Mouse (Mus musculus): Measurements from ENCODE around the gene Anks1. TPM values are rescaled to one million over a fixed set of nuclear protein-coding genes. Genes with fewer than 3 reads are reported as not detected.

The Anks1 gene
- polyA plus RNA-seq, 1 experiment from 2014 or later: 54.6 TPM

GRCm38 (mm10) chr17:28078028-28078427, 168.9 kb downstream of the Anks1 start:
- Histone ChIP-seq H3K36me3 (no peaks in the 10 kb centered on the region), H3K4me3 (no peak overlapping the region), H3K9me3 (no peaks in the 10 kb centered on the region), H3K27me3 (no peaks in the 10 kb centered on the region), H3K9ac (no peak overlapping the region), H3K27ac (replicated peaks) (no peak overlapping the region), H3K4me1 (replicated peaks) (peaks cover 15% of the 10 kb centered on the region; the same call in 1 of the 2 replicates), H3K4me2 (no peak overlapping the region)
- 87% methylated on average over 9 of the region's 9 CpGs for WGBS
- ATAC-seq (ENCODE audit: low FRiP score, low read depth): no peak

- ATAC-seq (ENCODE audit: low FRiP score, low read depth): peak; percentile 43; the same call in 1 of the 2 replicates
- peak overlapping the region; percentile 99 for H3K4me2 ChIP-seq
- WGBS: 1% methylated on average over 25 of the region's 25 CpGs
- peak overlapping the region; percentile 63 for H3K4me3 ChIP-seq
- no peak overlapping the region for H3K27ac ChIP-seq (replicated peaks)
- peak overlapping the region; percentile 54 for H3K9ac ChIP-seq
- H3K4me1 ChIP-seq (replicated peaks): peaks cover 15% of the 10 kb centered on the region; the same call in 1 of the 2 replicates
- 0 out of 2 replicates have a peak, but pooled peaks cover 4% of the 10 kb centered on the region for H3K27me3 ChIP-seq
- H3K9me3 ChIP-seq: no peaks in the 10 kb centered on the region
- H3K36me3 ChIP-seq: no peaks in the 10 kb centered on the region
These were observed 170.5 kb downstream of the Anks1 start for GRCm38 (mm10) chr17:28079618-28080017.

GRCm38 (mm10) chr17:28080045-28080816, 171.1 kb downstream of the Anks1 start, which contains the start of gene Tcp11:
Gene Tcp11 (minus strand): TSS chr17:28080639.
- H3K27me3 ChIP-seq: 0 out of 2 replicates have a peak, but pooled peaks cover 4% of the 10 kb centered on the region
- under 1% methylated on average over 55 of the region's 57 CpGs for WGBS
- peaks cover 18% of the 10 kb centered on the region for H3K4me1 ChIP-seq (replicated peaks)

GRCm38 (mm10) chr17:28080817-28081165, 171.7 kb downstream of the Anks1 start:
- Histone ChIP-seq H3K4me1 (replicated peaks) (peaks cover 22% of the 10 kb centered on the region), H3K27ac (replicated peaks) (no peak overlapping the region), H3K36me3 (no peaks in the 10 kb centered on the region), H3K27me3 (0 out of 2 replicates have a peak, but pooled peaks cover 4% of the 10 kb centered on the region), H3K4me3 (peak overlapping the region; percentile 63), H3K4me2 (peak overlapping the region; percentile 99), H3K9ac (no peak overlapping the region), H3K9me3 (no peaks in the 10 kb centered on the region)
- ATAC-seq (ENCODE audit: low FRiP score, low read depth): peak; percentile 34
- 15% methylated on average over 9 of the region's 9 CpGs for WGBS

More at GRCm38 (mm10) chr17:28080045-28080816, 171.1 kb downstream of the Anks1 start, which contains the start of gene Tcp11:
- Histone ChIP-seq H3K27ac (replicated peaks) (no peak within 1 kb of the TSS), H3K4me2 (peak within 1 kb of the TSS; percentile 99), H3K36me3 (no peaks in the 10 kb centered on the region), H3K9me3 (no peaks in the 10 kb centered on the region), H3K9ac (peak within 1 kb of the TSS; percentile 54), H3K4me3 (peak within 1 kb of the TSS; percentile 63)
- peak; percentile 92 for ATAC-seq (ENCODE audit: low FRiP score, low read depth)

GRCm38 (mm10) chr17:28081385-28081784, 172.3 kb downstream of the Anks1 start:
- H3K9me3 ChIP-seq: no peaks in the 10 kb centered on the region
- 48% methylated on average over 9 of the region's 9 CpGs for WGBS
- ATAC-seq (ENCODE audit: low FRiP score, low read depth): no peak
- peaks cover 22% of the 10 kb centered on the region for H3K4me1 ChIP-seq (replicated peaks)
- no peak overlapping the region for H3K4me3 ChIP-seq
- H3K4me2 ChIP-seq: no peak overlapping the region
- 0 out of 2 replicates have a peak, but pooled peaks cover 4% of the 10 kb centered on the region for H3K27me3 ChIP-seq
- H3K36me3 ChIP-seq: no peaks in the 10 kb centered on the region
- no peak overlapping the region for H3K9ac ChIP-seq
- H3K27ac ChIP-seq (replicated peaks): no peak overlapping the region

GRCm38 (mm10) chr17:28081856-28082255, 172.8 kb downstream of the Anks1 start:
- peaks cover 22% of the 10 kb centered on the region for H3K4me1 ChIP-seq (replicated peaks)
- no peak overlapping the region for H3K27ac ChIP-seq (replicated peaks)
- H3K4me3 ChIP-seq: no peak overlapping the region
- no peak overlapping the region for H3K9ac ChIP-seq
- no peak overlapping the region for H3K4me2 ChIP-seq
- no peaks in the 10 kb centered on the region for H3K9me3 ChIP-seq
- 92% methylated on average over 7 of the region's 7 CpGs for WGBS
- 0 out of 2 replicates have a peak, but pooled peaks cover 4% of the 10 kb centered on the region for H3K27me3 ChIP-seq
- no peaks in the 10 kb centered on the region for H3K36me3 ChIP-seq
- ATAC-seq (ENCODE audit: low FRiP score, low read depth): no peak

- Histone ChIP-seq H3K4me1 (replicated peaks) (peaks cover 22% of the 10 kb centered on the region), H3K9me3 (no peaks in the 10 kb centered on the region), H3K27ac (replicated peaks) (no peak overlapping the region), H3K9ac (no peak overlapping the region), H3K36me3 (no peaks in the 10 kb centered on the region), H3K4me2 (no peak overlapping the region), H3K27me3 (0 out of 2 replicates have a peak, but pooled peaks cover 4% of the 10 kb centered on the region), H3K4me3 (no peak overlapping the region)
- WGBS: 71% methylated on average over 13 of the region's 13 CpGs
- ATAC-seq (ENCODE audit: low FRiP score, low read depth): no peak
These were observed 173.8 kb downstream of the Anks1 start for GRCm38 (mm10) chr17:28082863-28083262.

GRCm38 (mm10) chr17:28084395-28084905, 175.3 kb downstream of the Anks1 start:
- H3K36me3 ChIP-seq: no peaks in the 10 kb centered on the region
- no peak overlapping the region for H3K27ac ChIP-seq (replicated peaks)
- 0 out of 2 replicates have a peak, but pooled peaks cover 4% of the 10 kb centered on the region for H3K27me3 ChIP-seq
- H3K4me2 ChIP-seq: no peak overlapping the region
- ATAC-seq (ENCODE audit: low FRiP score, low read depth): no peak
- no peak overlapping the region for H3K4me3 ChIP-seq
- WGBS: 24% methylated on average over 22 of the region's 22 CpGs
- no peak overlapping the region for H3K9ac ChIP-seq
- no peaks in the 10 kb centered on the region for H3K9me3 ChIP-seq
- H3K4me1 ChIP-seq (replicated peaks): peaks cover 19% of the 10 kb centered on the region

GRCm38 (mm10) chr17:28084964-28085363, 175.9 kb downstream of the Anks1 start:
- H3K36me3 ChIP-seq: no peaks in the 10 kb centered on the region
- H3K9me3 ChIP-seq: no peaks in the 10 kb centered on the region
- no peak overlapping the region for H3K27ac ChIP-seq (replicated peaks)
- H3K9ac ChIP-seq: no peak overlapping the region
- peaks cover 14% of the 10 kb centered on the region for H3K4me1 ChIP-seq (replicated peaks)
- H3K4me2 ChIP-seq: peak overlapping the region; percentile 40
- WGBS: 2% methylated on average over 16 of the region's 16 CpGs
- H3K27me3 ChIP-seq: 0 out of 2 replicates have a peak, but pooled peaks cover 4% of the 10 kb centered on the region
- ATAC-seq (ENCODE audit: low FRiP score, low read depth): peak; percentile 61; the same call in 1 of the 2 replicates
- no peak overlapping the region for H3K4me3 ChIP-seq

- Histone ChIP-seq H3K27me3 (0 out of 2 replicates have a peak, but pooled peaks cover 4% of the 10 kb centered on the region), H3K36me3 (no peaks in the 10 kb centered on the region), H3K4me3 (no peak overlapping the region), H3K4me2 (no peak overlapping the region), H3K9ac (no peak overlapping the region), H3K4me1 (replicated peaks) (peaks cover 6% of the 10 kb centered on the region), H3K27ac (replicated peaks) (no peak overlapping the region), H3K9me3 (no peaks in the 10 kb centered on the region)
- WGBS: 22% methylated on average over 5 of the region's 5 CpGs
- ATAC-seq (ENCODE audit: low FRiP score, low read depth): no peak
These were observed 178.3 kb downstream of the Anks1 start for GRCm38 (mm10) chr17:28087430-28087829.

GRCm38 (mm10) chr17:28088718-28089117, 179.6 kb downstream of the Anks1 start:
- WGBS: 97% methylated on average over 6 of the region's 6 CpGs

GRCm38 (mm10) chr17:28092297-28092696, 183.2 kb downstream of the Anks1 start:
- Histone ChIP-seq H3K9me3 (no peaks in the 10 kb centered on the region), H3K36me3 (no peaks in the 10 kb centered on the region), H3K27me3 (no peaks in the 10 kb centered on the region), H3K9ac (no peak overlapping the region), H3K4me2 (no peak overlapping the region), H3K4me3 (no peak overlapping the region), H3K27ac (replicated peaks) (no peak overlapping the region), H3K4me1 (replicated peaks) (no peaks in the 10 kb centered on the region)
- WGBS: 89% methylated on average over 2 of the region's 2 CpGs
- ATAC-seq (ENCODE audit: low FRiP score, low read depth): no peak

More at GRCm38 (mm10) chr17:28088718-28089117, 179.6 kb downstream of the Anks1 start:
- Histone ChIP-seq H3K27me3 (0 out of 2 replicates have a peak, but pooled peaks cover 1% of the 10 kb centered on the region), H3K4me2 (no peak overlapping the region), H3K9me3 (no peaks in the 10 kb centered on the region), H3K27ac (replicated peaks) (no peak overlapping the region), H3K9ac (no peak overlapping the region), H3K4me1 (replicated peaks) (peaks cover 6% of the 10 kb centered on the region), H3K4me3 (no peak overlapping the region), H3K36me3 (no peaks in the 10 kb centered on the region)
- ATAC-seq (ENCODE audit: low FRiP score, low read depth): no peak

Measured in hindbrain, embryonic 15.5 days (tissue).